Mouse (Mus musculus): ENCODE results near the gene Asap2. TPM values are rescaled to one million over a fixed set of nuclear protein-coding genes. Genes with fewer than 3 reads are reported as not detected.

Gene Asap2
- polyA plus RNA-seq, 1 experiment from 2014 or later = 13.4 TPM

- H3K36me3 ChIP-seq (ENCODE audit: control insufficient read depth, insufficient read depth) = peaks cover 11% of the 10 kb centered on the region; the same call in 1 of the 2 replicates
- ATAC-seq = no peak
- peaks cover 7% of the 10 kb centered on the region for H3K4me1 ChIP-seq (replicated peaks; ENCODE audit: control insufficient read depth, insufficient read depth, low read length)
- WGBS = 68% methylated on average over 12 of the region's 12 CpGs
- no peak overlapping the region for H3K27ac ChIP-seq (ENCODE audit: low read length)
- no peaks in the 10 kb centered on the region for H3K27me3 ChIP-seq (replicated peaks; ENCODE audit: control insufficient read depth, insufficient read depth, low read length)
- H3K4me2 ChIP-seq (ENCODE audit: low read length) = no peak overlapping the region
- H3K9ac ChIP-seq (replicated peaks; ENCODE audit: low read depth, low read length) = no peak overlapping the region
- no peak overlapping the region for H3K4me3 ChIP-seq (replicated peaks; ENCODE audit: low read length)
- H3K9me3 ChIP-seq (ENCODE audit: control insufficient read depth, low read length) = no peaks in the 10 kb centered on the region
Measured at GRCm38 (mm10) chr12:21318143-21318895, 328.1 kb downstream of the Asap2 start.
